Mouse (Mus musculus): ENCODE measurements around the gene Utp4. TPM values are rescaled to one million over a fixed set of nuclear protein-coding genes. Genes with fewer than 3 reads are reported as not detected.

The Utp4 gene
- not detected in 2 replicates for polyA plus RNA-seq (2012; ENCODE audit: insufficient read depth, insufficient read length, low replicate concordance, missing spikeins)

DNA sequence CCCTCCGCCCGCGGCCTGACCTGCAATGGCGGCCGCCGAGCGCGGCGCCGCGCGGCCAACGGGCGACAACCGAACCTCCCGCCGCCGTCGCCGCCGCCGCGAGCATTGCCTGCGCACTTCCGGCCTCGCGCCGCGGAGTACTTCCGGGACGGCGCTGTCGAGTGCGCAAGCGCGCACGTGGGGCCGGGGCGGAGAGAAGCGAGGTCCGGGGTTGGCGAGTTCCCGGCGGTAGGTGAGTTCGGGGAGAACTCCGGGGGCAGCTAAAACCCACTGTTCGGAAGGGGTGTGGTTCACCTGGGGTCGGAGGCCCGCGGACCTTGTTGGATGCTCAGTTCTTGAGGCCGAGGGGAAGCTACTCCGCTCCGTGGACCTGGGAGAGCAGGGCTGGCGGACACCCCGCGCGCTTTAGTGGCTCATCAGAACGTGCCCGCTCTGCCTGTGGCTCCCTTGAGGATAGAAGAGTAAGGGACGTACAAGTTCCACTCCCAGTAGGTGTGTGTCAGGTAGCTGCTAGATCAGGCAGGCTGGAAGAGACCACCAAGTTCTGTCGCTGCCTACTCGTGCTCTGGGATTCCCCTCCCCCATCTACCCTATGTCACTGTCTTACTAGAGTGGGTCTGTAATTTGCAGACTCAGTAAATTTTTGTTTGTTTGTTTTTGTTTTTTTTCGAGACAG, at the start of gene Utp4:
Utp4 (plus strand) TSS at position 156 of the 676 bp plus-strand sequence.
- TF ChIP-seq CTCF (IDR thresholded peaks at IDR 0.05; ENCODE audit: insufficient read depth, low read depth, low read length) (no peak), POLR2A (IDR thresholded peaks at IDR 0.05; ENCODE audit: insufficient read depth, low read depth, low read length) (peak; percentile 75)
- under 1% methylated on average over 63 of the region's 63 CpGs for WGBS
- H3K4me1 ChIP-seq (ENCODE audit: control insufficient read depth, insufficient read depth, low read length) = peaks cover 5% of the 10 kb centered on the region
- H3K27ac ChIP-seq (ENCODE audit: insufficient read depth, low read depth, low read length) = peak within 1 kb of the TSS; percentile 82
- H3K4me3 ChIP-seq (ENCODE audit: insufficient read depth, low read depth, low read length) = peak within 1 kb of the TSS; percentile 91

GRCm38 (mm10) chr8:106850034-106850433, 43.4 kb upstream of the Utp4 start:
- TF ChIP-seq POLR2A (IDR thresholded peaks at IDR 0.05; ENCODE audit: insufficient read depth, low read depth, low read length) (no peak), CTCF (IDR thresholded peaks at IDR 0.05; ENCODE audit: insufficient read depth, low read depth, low read length) (no peak)
- 91% methylated on average over 10 of the region's 10 CpGs for WGBS
- Histone ChIP-seq H3K27ac (ENCODE audit: insufficient read depth, low read depth, low read length) (no peak overlapping the region), H3K4me1 (ENCODE audit: control insufficient read depth, insufficient read depth, low read length) (no peaks in the 10 kb centered on the region), H3K4me3 (ENCODE audit: insufficient read depth, low read depth, low read length) (no peak overlapping the region)

- Histone ChIP-seq H3K4me3 (ENCODE audit: insufficient read depth, low read depth, low read length) (no peak overlapping the region), H3K4me1 (ENCODE audit: control insufficient read depth, insufficient read depth, low read length) (no peaks in the 10 kb centered on the region), H3K27ac (ENCODE audit: insufficient read depth, low read depth, low read length) (no peak overlapping the region)
- 74% methylated on average over 8 of the region's 8 CpGs for WGBS
- TF ChIP-seq POLR2A (IDR thresholded peaks at IDR 0.05; ENCODE audit: insufficient read depth, low read depth, low read length) (no peak), CTCF (IDR thresholded peaks at IDR 0.05; ENCODE audit: insufficient read depth, low read depth, low read length) (no peak)
Observed at GRCm38 (mm10) chr8:106854534-106855241, 38.7 kb upstream of the Utp4 start.

- Histone ChIP-seq H3K4me1 (ENCODE audit: control insufficient read depth, insufficient read depth, low read length) (no peaks in the 10 kb centered on the region), H3K4me3 (ENCODE audit: insufficient read depth, low read depth, low read length) (no peak overlapping the region), H3K27ac (ENCODE audit: insufficient read depth, low read depth, low read length) (no peak overlapping the region)
- TF ChIP-seq POLR2A (IDR thresholded peaks at IDR 0.05; ENCODE audit: insufficient read depth, low read depth, low read length) = no peak
- TF ChIP-seq CTCF (IDR thresholded peaks at IDR 0.05; ENCODE audit: insufficient read depth, low read depth, low read length) = no peak
- WGBS = 87% methylated on average over 3 of the region's 3 CpGs
Observed at GRCm38 (mm10) chr8:106855242-106855562, 38.2 kb upstream of the Utp4 start.

DNA sequence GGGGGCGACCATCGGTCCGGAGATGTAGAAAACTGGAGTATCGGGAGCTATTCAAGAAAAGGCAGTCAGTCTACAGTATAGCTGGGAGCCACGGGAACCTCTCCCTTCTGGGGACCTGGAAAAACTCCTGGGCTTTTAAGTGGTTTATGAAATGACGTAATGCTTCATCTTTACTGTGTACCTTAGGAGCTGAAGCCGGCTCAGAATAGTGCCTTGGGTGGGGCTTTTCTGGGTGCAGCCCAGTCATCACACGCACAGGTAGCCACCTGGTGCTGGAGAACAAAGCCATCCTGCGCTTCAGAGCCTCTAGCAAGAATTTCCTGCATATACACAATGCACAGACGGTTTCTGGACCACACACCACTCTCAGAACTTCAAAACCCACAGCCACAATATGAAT, 30.6 kb upstream of the Utp4 start:
- TF ChIP-seq POLR2A (IDR thresholded peaks at IDR 0.05; ENCODE audit: insufficient read depth, low read depth, low read length) (no peak), CTCF (IDR thresholded peaks at IDR 0.05; ENCODE audit: insufficient read depth, low read depth, low read length) (no peak)
- 91% methylated on average over 10 of the region's 10 CpGs for WGBS
- H3K27ac ChIP-seq (ENCODE audit: insufficient read depth, low read depth, low read length) = no peak overlapping the region

DNA sequence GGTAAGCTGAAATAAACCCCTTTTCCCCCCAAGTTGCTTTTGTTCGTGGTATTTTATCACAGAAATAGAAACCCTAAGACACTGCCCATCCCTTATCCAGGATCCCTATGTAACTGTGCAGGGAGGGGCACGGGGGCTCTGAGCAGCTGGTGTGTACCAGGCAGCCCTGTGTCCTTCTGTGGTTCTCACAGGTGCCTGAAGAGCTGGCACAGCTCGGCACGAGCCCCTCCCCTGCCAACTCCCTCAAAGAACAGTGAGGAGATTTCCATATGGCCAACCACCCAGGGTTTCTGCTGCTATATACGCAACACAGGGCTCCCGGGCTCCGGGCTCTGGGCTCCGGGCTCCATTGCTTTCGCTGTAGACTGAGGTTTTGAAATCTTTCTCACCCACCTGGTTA, 28.1 kb upstream of the Utp4 start:
- Histone ChIP-seq H3K27ac (ENCODE audit: insufficient read depth, low read depth, low read length) (no peak overlapping the region), H3K4me3 (ENCODE audit: insufficient read depth, low read depth, low read length) (no peak overlapping the region), H3K4me1 (ENCODE audit: control insufficient read depth, insufficient read depth, low read length) (0 out of 2 replicates have a peak, but pooled peaks cover 5% of the 10 kb centered on the region)
- TF ChIP-seq CTCF (IDR thresholded peaks at IDR 0.05; ENCODE audit: insufficient read depth, low read depth, low read length) = no peak
- TF ChIP-seq POLR2A (IDR thresholded peaks at IDR 0.05; ENCODE audit: insufficient read depth, low read depth, low read length) = no peak
- WGBS = 87% methylated on average over 9 of the region's 9 CpGs

More for the DNA sequence above, 30.6 kb upstream of the Utp4 start:
- Histone ChIP-seq H3K4me3 (ENCODE audit: insufficient read depth, low read depth, low read length) (no peak overlapping the region), H3K4me1 (ENCODE audit: control insufficient read depth, insufficient read depth, low read length) (no peaks in the 10 kb centered on the region)

DNA sequence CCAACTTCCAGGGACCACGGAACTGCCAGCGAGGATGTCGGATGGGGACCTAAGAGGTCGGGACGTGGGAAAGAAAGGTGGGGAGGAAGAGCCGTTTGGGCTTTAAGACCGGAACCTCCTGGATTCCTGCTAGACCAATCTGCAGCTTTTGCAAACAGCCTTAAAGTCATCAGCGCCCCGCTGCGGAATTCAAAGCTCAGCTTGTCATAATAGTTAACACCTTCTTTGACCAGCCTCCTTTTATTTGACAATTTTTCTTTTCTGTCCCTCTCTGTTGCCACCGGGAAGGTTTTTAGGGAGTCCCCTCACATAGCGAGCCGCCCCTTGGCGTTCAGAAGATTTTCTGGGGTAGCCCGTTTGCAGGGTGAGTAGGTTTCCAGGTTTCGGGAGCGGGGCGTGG, 23.4 kb upstream of the Utp4 start, which contains the start of gene Has3:
Has3 (plus strand) TSS at position 192 of the 400 bp plus-strand sequence.
- TF ChIP-seq POLR2A (IDR thresholded peaks at IDR 0.05; ENCODE audit: insufficient read depth, low read depth, low read length) (no peak), CTCF (IDR thresholded peaks at IDR 0.05; ENCODE audit: insufficient read depth, low read depth, low read length) (no peak)
- Histone ChIP-seq H3K27ac (ENCODE audit: insufficient read depth, low read depth, low read length) (no peak within 1 kb of the TSS), H3K4me3 (ENCODE audit: insufficient read depth, low read depth, low read length) (peak within 1 kb of the TSS; percentile 54), H3K4me1 (ENCODE audit: control insufficient read depth, insufficient read depth, low read length) (peaks cover 25% of the 10 kb centered on the region)
- WGBS = 8% methylated on average over 18 of the region's 18 CpGs

GRCm38 (mm10) chr8:106870537-106871327, 22.7 kb upstream of the Utp4 start:
- TF ChIP-seq CTCF (IDR thresholded peaks at IDR 0.05; ENCODE audit: insufficient read depth, low read depth, low read length) = peak; percentile 51; the same call in 1 of the 2 replicates
- no peak for TF ChIP-seq POLR2A (IDR thresholded peaks at IDR 0.05; ENCODE audit: insufficient read depth, low read depth, low read length)
- Histone ChIP-seq H3K4me3 (ENCODE audit: insufficient read depth, low read depth, low read length) (peak overlapping the region; percentile 54), H3K27ac (ENCODE audit: insufficient read depth, low read depth, low read length) (no peak overlapping the region), H3K4me1 (ENCODE audit: control insufficient read depth, insufficient read depth, low read length) (peaks cover 25% of the 10 kb centered on the region)
- under 1% methylated on average over 63 of the region's 63 CpGs for WGBS

All from olfactory bulb, adult 2 months (tissue).